Mouse (Mus musculus): ENCODE measurements around the gene Egf. TPM values are rescaled to one million over a fixed set of nuclear protein-coding genes. Genes with fewer than 3 reads are reported as not detected.

Egf gene
- polyA plus RNA-seq, 1 experiment = 4.1 TPM

- H3K4me3 ChIP-seq (ENCODE audit: control insufficient read depth, insufficient read depth, low read length) = no peak overlapping the region
Measured at GRCm38 (mm10) chr3:129650293-129650612, 104.9 kb downstream of the Egf start.

GRCm38 (mm10) chr3:129649586-129650292 lies 105.4 kb downstream of the Egf start:
- no peaks in the 10 kb centered on the region for H3K36me3 ChIP-seq (ENCODE audit: control insufficient read depth, insufficient read depth, low read length)
- no peak for TF ChIP-seq CTCF (IDR thresholded peaks at IDR 0.05; ENCODE audit: borderline replicate concordance, control insufficient read depth, extremely low read depth, insufficient read depth, low read length, poor library complexity)
- no peak for TF ChIP-seq POLR2A (IDR thresholded peaks at IDR 0.05; ENCODE audit: control insufficient read depth, extremely low read depth, insufficient read depth, low read length, poor library complexity)
- no peaks in the 10 kb centered on the region for H3K27me3 ChIP-seq (ENCODE audit: control insufficient read depth, insufficient read depth, low read length)
- no peak for DNase-seq
- H3K4me3 ChIP-seq (ENCODE audit: control insufficient read depth, insufficient read depth, low read length) = no peak overlapping the region
- no peak overlapping the region for H3K27ac ChIP-seq (ENCODE audit: control insufficient read depth, insufficient read depth, low read length)
- H3K4me1 ChIP-seq (replicated peaks; ENCODE audit: control insufficient read depth, insufficient read depth, low read length) = no peaks in the 10 kb centered on the region
- WGBS = 95% methylated on average over 8 of the region's 8 CpGs

More at GRCm38 (mm10) chr3:129650293-129650612, 104.9 kb downstream of the Egf start:
- H3K36me3 ChIP-seq (ENCODE audit: control insufficient read depth, insufficient read depth, low read length) = no peaks in the 10 kb centered on the region
- H3K4me1 ChIP-seq (replicated peaks; ENCODE audit: control insufficient read depth, insufficient read depth, low read length) = no peaks in the 10 kb centered on the region
- no peak for DNase-seq
- H3K27ac ChIP-seq (ENCODE audit: control insufficient read depth, insufficient read depth, low read length) = no peak overlapping the region
- TF ChIP-seq CTCF (IDR thresholded peaks at IDR 0.05; ENCODE audit: borderline replicate concordance, control insufficient read depth, extremely low read depth, insufficient read depth, low read length, poor library complexity) = no peak
- TF ChIP-seq POLR2A (IDR thresholded peaks at IDR 0.05; ENCODE audit: control insufficient read depth, extremely low read depth, insufficient read depth, low read length, poor library complexity) = no peak
- H3K27me3 ChIP-seq (ENCODE audit: control insufficient read depth, insufficient read depth, low read length) = no peaks in the 10 kb centered on the region

GRCm38 (mm10) chr3:129648598-129648997 lies 106.5 kb downstream of the Egf start:
- TF ChIP-seq POLR2A (IDR thresholded peaks at IDR 0.05; ENCODE audit: control insufficient read depth, extremely low read depth, insufficient read depth, low read length, poor library complexity) = no peak
- TF ChIP-seq CTCF (IDR thresholded peaks at IDR 0.05; ENCODE audit: borderline replicate concordance, control insufficient read depth, extremely low read depth, insufficient read depth, low read length, poor library complexity) = no peak
- Histone ChIP-seq H3K27me3 (ENCODE audit: control insufficient read depth, insufficient read depth, low read length) (no peaks in the 10 kb centered on the region), H3K36me3 (ENCODE audit: control insufficient read depth, insufficient read depth, low read length) (no peaks in the 10 kb centered on the region), H3K4me3 (ENCODE audit: control insufficient read depth, insufficient read depth, low read length) (no peak overlapping the region), H3K4me1 (replicated peaks; ENCODE audit: control insufficient read depth, insufficient read depth, low read length) (no peaks in the 10 kb centered on the region), H3K27ac (ENCODE audit: control insufficient read depth, insufficient read depth, low read length) (no peak overlapping the region)
- WGBS = 94% methylated on average over 5 of the region's 5 CpGs
- DNase-seq = no peak

GRCm38 (mm10) chr3:129647312-129647711 lies 107.8 kb downstream of the Egf start:
- 95% methylated on average over 10 of the region's 10 CpGs for WGBS
- Histone ChIP-seq H3K4me1 (replicated peaks; ENCODE audit: control insufficient read depth, insufficient read depth, low read length) (no peaks in the 10 kb centered on the region), H3K36me3 (ENCODE audit: control insufficient read depth, insufficient read depth, low read length) (no peaks in the 10 kb centered on the region), H3K4me3 (ENCODE audit: control insufficient read depth, insufficient read depth, low read length) (no peak overlapping the region), H3K27me3 (ENCODE audit: control insufficient read depth, insufficient read depth, low read length) (no peaks in the 10 kb centered on the region), H3K27ac (ENCODE audit: control insufficient read depth, insufficient read depth, low read length) (no peak overlapping the region)
- DNase-seq = no peak
- TF ChIP-seq CTCF (IDR thresholded peaks at IDR 0.05; ENCODE audit: borderline replicate concordance, control insufficient read depth, extremely low read depth, insufficient read depth, low read length, poor library complexity) = no peak
- TF ChIP-seq POLR2A (IDR thresholded peaks at IDR 0.05; ENCODE audit: control insufficient read depth, extremely low read depth, insufficient read depth, low read length, poor library complexity) = no peak

- Histone ChIP-seq H3K27me3 (ENCODE audit: control insufficient read depth, insufficient read depth, low read length) (no peaks in the 10 kb centered on the region), H3K4me1 (replicated peaks; ENCODE audit: control insufficient read depth, insufficient read depth, low read length) (peaks cover under 1% of the 10 kb centered on the region), H3K27ac (ENCODE audit: control insufficient read depth, insufficient read depth, low read length) (no peak overlapping the region), H3K4me3 (ENCODE audit: control insufficient read depth, insufficient read depth, low read length) (no peak overlapping the region), H3K36me3 (ENCODE audit: control insufficient read depth, insufficient read depth, low read length) (no peaks in the 10 kb centered on the region)
- no peak for DNase-seq
- TF ChIP-seq POLR2A (IDR thresholded peaks at IDR 0.05; ENCODE audit: control insufficient read depth, extremely low read depth, insufficient read depth, low read length, poor library complexity) (no peak), CTCF (IDR thresholded peaks at IDR 0.05; ENCODE audit: borderline replicate concordance, control insufficient read depth, extremely low read depth, insufficient read depth, low read length, poor library complexity) (no peak)
- 63% methylated on average over 5 of the region's 5 CpGs for WGBS
Measured at GRCm38 (mm10) chr3:129646781-129647180, 108.3 kb downstream of the Egf start.

- Histone ChIP-seq H3K36me3 (ENCODE audit: control insufficient read depth, insufficient read depth, low read length) (no peaks in the 10 kb centered on the region), H3K4me3 (ENCODE audit: control insufficient read depth, insufficient read depth, low read length) (no peak overlapping the region), H3K27ac (ENCODE audit: control insufficient read depth, insufficient read depth, low read length) (no peak overlapping the region), H3K4me1 (replicated peaks; ENCODE audit: control insufficient read depth, insufficient read depth, low read length) (peaks cover 2% of the 10 kb centered on the region), H3K27me3 (ENCODE audit: control insufficient read depth, insufficient read depth, low read length) (no peaks in the 10 kb centered on the region)
- DNase-seq = no peak
- 64% methylated on average over 3 of the region's 3 CpGs for WGBS
- TF ChIP-seq POLR2A (IDR thresholded peaks at IDR 0.05; ENCODE audit: control insufficient read depth, extremely low read depth, insufficient read depth, low read length, poor library complexity) (no peak), CTCF (IDR thresholded peaks at IDR 0.05; ENCODE audit: borderline replicate concordance, control insufficient read depth, extremely low read depth, insufficient read depth, low read length, poor library complexity) (no peak)
Measured at GRCm38 (mm10) chr3:129645409-129645808, 109.7 kb downstream of the Egf start.

- WGBS = 68% methylated on average over 7 of the region's 7 CpGs
- Histone ChIP-seq H3K4me1 (replicated peaks; ENCODE audit: control insufficient read depth, insufficient read depth, low read length) (peaks cover 2% of the 10 kb centered on the region), H3K36me3 (ENCODE audit: control insufficient read depth, insufficient read depth, low read length) (no peaks in the 10 kb centered on the region), H3K27ac (ENCODE audit: control insufficient read depth, insufficient read depth, low read length) (no peak overlapping the region), H3K27me3 (ENCODE audit: control insufficient read depth, insufficient read depth, low read length) (no peaks in the 10 kb centered on the region), H3K4me3 (ENCODE audit: control insufficient read depth, insufficient read depth, low read length) (no peak overlapping the region)
- TF ChIP-seq POLR2A (IDR thresholded peaks at IDR 0.05; ENCODE audit: control insufficient read depth, extremely low read depth, insufficient read depth, low read length, poor library complexity) = no peak
- no peak for TF ChIP-seq CTCF (IDR thresholded peaks at IDR 0.05; ENCODE audit: borderline replicate concordance, control insufficient read depth, extremely low read depth, insufficient read depth, low read length, poor library complexity)
- no peak for DNase-seq
Measured at GRCm38 (mm10) chr3:129641621-129642020, 113.5 kb downstream of the Egf start.
